In the genomic region with DNA sequence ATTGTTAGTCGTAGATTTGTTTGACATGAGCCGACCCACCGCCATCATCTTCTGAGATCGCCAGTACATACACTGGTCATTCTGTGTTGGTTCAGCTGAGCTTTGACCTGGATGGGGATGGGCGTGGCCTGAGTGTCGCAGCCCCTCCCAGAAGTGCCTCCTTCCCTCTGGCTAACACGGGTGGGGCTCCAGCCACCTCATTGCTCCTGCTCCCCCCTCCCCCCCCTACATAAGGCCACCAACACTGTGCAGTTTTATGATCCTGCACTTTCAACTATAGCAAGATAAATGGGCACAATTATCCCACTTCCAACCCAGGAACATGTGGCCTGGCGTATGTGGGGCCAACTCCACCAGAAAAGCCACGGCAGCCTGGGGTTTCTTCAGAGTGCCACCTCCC, we compare ENCODE assay signal across 27 mouse cellular contexts. TPM values are rescaled to one million over a fixed set of nuclear protein-coding genes. Genes with fewer than 3 reads are reported as not detected.
"Had no signal": no experiment of that assay in that cellular context is flagged by ENCODE, and none has a peak within 500 bp of the region (broad histone marks: within the 10 kb centered on the region; RNA-seq: fewer than 3 reads in every experiment).

No protein-coding gene starts in this region.

- H3K27ac ChIP-seq: gastrocnemius, adult 2 months; heart, embryonic 10.5 days; hindbrain, embryonic 10.5 days; hindbrain, embryonic 12.5 days; hindbrain, embryonic 14.5 days; layer of hippocampus, adult 2 months; left cerebral cortex, adult 2 months; limb, embryonic 13.5 days; limb, embryonic 15.5 days had no signal

- H3K4me2 ChIP-seq: heart, embryonic 12.5 days; hindbrain, embryonic 12.5 days; hindbrain, embryonic 14.5 days; limb, embryonic 13.5 days; limb, embryonic 15.5 days had no signal

- H3K9ac ChIP-seq: heart, embryonic 12.5 days; hindbrain, embryonic 12.5 days; hindbrain, embryonic 14.5 days; limb, embryonic 13.5 days; limb, embryonic 15.5 days had no signal

- H3K4me3 ChIP-seq: gastrocnemius, adult 2 months; heart, embryonic 10.5 days; heart, embryonic 12.5 days; hindbrain, embryonic 10.5 days; hindbrain, embryonic 12.5 days; layer of hippocampus, adult 2 months; left cerebral cortex, adult 2 months; limb, embryonic 13.5 days; limb, embryonic 15.5 days had no signal

- ATAC-seq: hindbrain, embryonic 16.5 days; inflammation-experienced regulatory T-cells, adult 6 months had no signal

- H3K9me3 ChIP-seq: heart, embryonic 10.5 days; hindbrain, embryonic 12.5 days; limb, embryonic 15.5 days had no signal

- H3K36me3 ChIP-seq: heart, embryonic 10.5 days; heart, embryonic 12.5 days; hindbrain, embryonic 10.5 days; hindbrain, embryonic 12.5 days; limb, embryonic 13.5 days; limb, embryonic 15.5 days had no signal

- DNase-seq: gastrocnemius, adult 2 months; gastrocnemius, postnatal 10 days; gastrocnemius, postnatal 25 days; heart, adult 18-20 months; heart, postnatal 10 days; heart, postnatal 4 days; kidney, adult 11 months; kidney, adult 2 months; kidney, adult 9 months; kidney, postnatal 10 days; kidney, postnatal 25 days; kidney, postnatal 4 days; left cerebral cortex, postnatal 4 days had no signal

RNA-seq across cellular contexts. Expression of a gene that starts 31.8 kb away (rescaled TPM):
- polyA plus RNA-seq: heart, embryonic 14.5 days; heart, embryonic 16.5 days; inflammation-experienced regulatory T-cells, adult 6 months; liver, adult 2 months had no signal
